Mouse (Mus musculus) heart, embryonic 13.5 days (tissue): ENCODE results near the gene Clmp. TPM values are rescaled to one million over a fixed set of nuclear protein-coding genes. Genes with fewer than 3 reads are reported as not detected.

Experiments used
- ATAC-seq: fragments of 200-750 bp; cut with Nextera tagmentation; 2 replicates; pipeline ENCODE4 v1.8.0; 2017; ENCODE audit warnings: moderate TSS enrichment; ENCODE audit not compliant: insufficient number of reproducible peaks, low FRiP score, low TSS enrichment; ENCODE audit errors: extremely low read depth
- H3K27ac ChIP-seq: fragments of 300-500 bp; sonication (generic); replicated peaks from 2 replicates; pipeline ENCODE4 v1.5.1; 2015; ENCODE audit warnings: moderate library complexity, mild to moderate bottlenecking, inconsistent platforms
- H3K27me3 ChIP-seq: fragments of 300-500 bp; sonication (generic); replicated peaks from 2 replicates; pipeline ENCODE4 v1.6.1; 2015; ENCODE audit warnings: mild to moderate bottlenecking, inconsistent platforms
- H3K36me3 ChIP-seq: fragments of 300-500 bp; sonication (generic); 2 replicates; pipeline ENCODE4 v1.6.1; 2015; ENCODE audit warnings: mild to moderate bottlenecking, inconsistent platforms
- H3K4me1 ChIP-seq: fragments of 300-500 bp; sonication (generic); 2 replicates; pipeline ENCODE4 v1.6.1; 2015; ENCODE audit warnings: inconsistent platforms
- H3K4me2 ChIP-seq: fragments of 300-500 bp; sonication (generic); 2 replicates; pipeline ENCODE4 v1.6.1; 2015; ENCODE audit warnings: inconsistent platforms, mild to moderate bottlenecking, moderate library complexity
- H3K4me3 ChIP-seq: fragments of 300-500 bp; sonication (generic); 2 replicates; pipeline ENCODE4 v1.5.1; 2015; ENCODE audit warnings: moderate library complexity, mild to moderate bottlenecking, inconsistent platforms
- H3K9ac ChIP-seq: fragments of 300-500 bp; sonication (generic); 2 replicates; pipeline ENCODE4 v1.6.1; 2015; ENCODE audit warnings: inconsistent platforms, mild to moderate bottlenecking, moderate library complexity
- H3K9me3 ChIP-seq: fragments of 300-500 bp; sonication (generic); 2 replicates; pipeline ENCODE4 v1.6.1; 2016; ENCODE audit warnings: inconsistent platforms
- WGBS: fragments of 180-500 bp; shearing (Covaris S2); methylation state at CpG from one replicate; pipeline ENCODE4 v1.1.7; 2015; ENCODE audit warnings: mixed read lengths; 5-methylcytosine and 5-hydroxymethylcytosine counted together
- polyA plus RNA-seq: library from polyadenylated mRNA; unstranded; fragments of >200 nt; fragmentation: Nextera tagmentation; extraction: Ambion mirVana; gene quantifications from 2 replicates; pipeline ENCODE4 v1.2.1, GENCODE M21; 2015

Gene Clmp
- polyA plus RNA-seq, 1 experiment from 2014 or later = 9.4 TPM

DNA sequence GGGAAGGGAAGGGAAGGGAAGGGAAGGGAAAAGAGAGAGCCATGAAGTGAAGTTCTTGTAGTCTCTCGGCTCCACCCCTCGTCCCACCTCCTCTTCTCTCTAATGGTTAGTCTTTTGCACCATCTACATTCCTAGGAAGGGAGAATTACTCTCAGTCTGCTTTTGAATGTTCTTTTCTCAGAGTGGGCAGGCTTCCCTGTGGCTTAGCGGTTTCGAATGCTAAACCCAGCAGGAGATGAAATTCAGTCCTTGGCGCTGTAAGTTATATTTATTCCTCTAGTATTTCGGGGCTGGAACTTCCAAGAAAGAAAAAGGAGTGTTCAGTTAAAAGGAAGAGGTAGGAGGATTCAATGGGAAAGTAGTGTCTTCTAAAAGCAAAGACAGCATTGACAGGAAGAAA, 51.4 kb downstream of the Clmp start:
- Histone ChIP-seq H3K4me3 (no peak overlapping the region), H3K4me1 (0 out of 2 replicates have a peak, but pooled peaks cover 3% of the 10 kb centered on the region), H3K27me3 (no peaks in the 10 kb centered on the region), H3K36me3 (no peaks in the 10 kb centered on the region), H3K27ac (no peak overlapping the region), H3K4me2 (no peak overlapping the region), H3K9ac (no peak overlapping the region), H3K9me3 (no peaks in the 10 kb centered on the region)
- no peak for ATAC-seq
- WGBS = 77% methylated on average over 6 of the region's 6 CpGs

DNA sequence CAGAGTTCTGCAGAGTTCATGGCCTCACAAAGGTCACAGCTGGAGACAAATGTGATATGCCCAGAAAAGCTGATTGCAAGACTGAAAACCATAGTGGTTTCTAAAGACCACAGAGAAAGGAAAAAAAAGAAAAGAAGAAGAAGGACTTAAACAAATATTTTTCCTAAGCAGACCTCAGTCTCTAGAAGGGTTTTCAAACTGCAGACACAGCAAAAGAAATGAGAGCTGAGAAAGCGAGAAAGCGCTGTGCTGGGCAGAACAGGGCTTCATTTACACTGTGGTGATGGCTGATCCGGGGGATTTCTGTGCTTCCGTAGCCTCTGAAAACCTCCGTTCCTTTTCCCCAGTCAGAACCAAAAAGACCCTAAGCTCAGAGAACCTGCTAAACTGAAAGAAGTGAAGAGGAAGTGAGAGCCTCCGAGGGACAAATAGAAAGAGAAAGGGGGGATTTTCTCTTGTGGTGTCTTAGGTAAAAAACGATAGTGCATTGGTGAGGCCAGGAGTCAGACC, 57.8 kb downstream of the Clmp start:
- H3K4me2 ChIP-seq = no peak overlapping the region
- 43% methylated on average over 7 of the region's 7 CpGs for WGBS
- no peaks in the 10 kb centered on the region for H3K27me3 ChIP-seq
- no peak overlapping the region; the same call in 1 of the 2 replicates for H3K9ac ChIP-seq
- no peaks in the 10 kb centered on the region for H3K9me3 ChIP-seq
- peaks cover 20% of the 10 kb centered on the region for H3K4me1 ChIP-seq
- H3K27ac ChIP-seq = no peak overlapping the region
- no peak for ATAC-seq
- H3K36me3 ChIP-seq = no peaks in the 10 kb centered on the region
- H3K4me3 ChIP-seq = no peak overlapping the region

DNA sequence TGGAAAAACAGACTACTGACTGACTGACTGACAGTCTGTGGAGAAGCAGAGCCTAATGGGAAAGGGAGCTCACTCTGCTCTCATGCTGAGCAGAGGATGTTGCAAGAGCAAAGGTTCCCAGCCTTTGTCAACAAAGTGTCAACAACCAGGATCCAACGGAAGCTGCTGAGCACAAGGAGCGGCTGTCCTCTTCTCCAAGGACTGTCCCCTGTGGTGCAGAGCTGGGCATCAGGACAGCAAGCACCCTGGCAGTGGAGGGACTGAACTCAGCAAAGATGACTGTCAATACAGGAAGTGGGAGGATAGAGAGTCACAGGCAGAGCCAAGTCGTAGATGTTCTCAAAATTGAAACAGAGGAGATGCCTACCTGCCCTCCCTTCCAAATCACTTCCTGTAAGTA, 58.5 kb downstream of the Clmp start:
- no peak for ATAC-seq
- peaks cover 20% of the 10 kb centered on the region for H3K4me1 ChIP-seq
- H3K4me3 ChIP-seq = no peak overlapping the region
- no peak overlapping the region for H3K27ac ChIP-seq
- no peaks in the 10 kb centered on the region for H3K36me3 ChIP-seq
- no peaks in the 10 kb centered on the region for H3K9me3 ChIP-seq
- no peak overlapping the region for H3K9ac ChIP-seq
- H3K4me2 ChIP-seq = no peak overlapping the region
- no peaks in the 10 kb centered on the region for H3K27me3 ChIP-seq
- WGBS = 40% methylated on average over 3 of the region's 3 CpGs

DNA sequence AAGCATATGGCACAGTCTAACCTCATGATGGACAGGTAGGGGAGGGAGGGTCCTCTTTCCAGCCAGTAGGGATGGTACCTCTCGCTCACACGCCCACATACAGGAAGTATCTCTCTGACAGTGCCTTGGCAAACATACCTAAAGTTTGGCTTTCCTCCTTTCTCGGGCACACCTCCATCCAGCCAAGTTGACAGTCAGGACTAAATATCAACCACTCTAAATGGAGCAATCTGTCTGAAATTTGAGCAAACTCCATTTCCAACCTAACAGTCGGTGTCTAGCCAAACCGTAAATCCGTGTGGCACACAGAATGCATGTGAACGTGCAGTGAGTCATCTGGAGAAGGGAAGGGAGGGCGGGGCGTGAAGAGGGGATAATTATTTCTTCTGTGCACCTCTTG, 61.0 kb downstream of the Clmp start:
- no peak overlapping the region for H3K4me3 ChIP-seq
- H3K9me3 ChIP-seq = no peaks in the 10 kb centered on the region
- H3K4me1 ChIP-seq = peaks cover 20% of the 10 kb centered on the region
- H3K27me3 ChIP-seq = no peaks in the 10 kb centered on the region
- no peak overlapping the region for H3K4me2 ChIP-seq
- no peak for ATAC-seq
- H3K9ac ChIP-seq = no peak overlapping the region
- H3K27ac ChIP-seq = no peak overlapping the region
- H3K36me3 ChIP-seq = no peaks in the 10 kb centered on the region
- 73% methylated on average over 9 of the region's 9 CpGs for WGBS

DNA sequence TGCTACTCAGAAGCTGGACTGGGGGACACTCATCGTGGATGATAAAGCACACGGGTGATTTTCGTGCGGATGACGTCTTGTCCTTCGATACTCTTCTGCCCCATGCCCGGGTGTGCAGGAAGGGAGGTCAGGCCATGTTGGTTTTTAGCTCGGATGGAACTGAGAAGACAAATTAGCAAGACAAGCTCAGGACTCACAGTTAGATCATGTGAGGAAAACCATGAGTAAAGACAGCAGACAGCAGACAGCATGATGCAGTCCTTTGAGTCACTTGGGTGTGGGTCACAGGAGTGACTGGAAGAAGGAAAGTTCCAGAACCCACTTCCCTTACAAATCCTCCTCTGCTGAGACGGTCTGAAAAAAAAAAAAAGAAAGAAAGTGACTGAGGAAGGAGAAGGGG, 61.5 kb downstream of the Clmp start:
- no peaks in the 10 kb centered on the region for H3K9me3 ChIP-seq
- peaks cover 20% of the 10 kb centered on the region for H3K4me1 ChIP-seq
- H3K27ac ChIP-seq = no peak overlapping the region
- no peak overlapping the region for H3K4me2 ChIP-seq
- no peak overlapping the region for H3K9ac ChIP-seq
- H3K27me3 ChIP-seq = no peaks in the 10 kb centered on the region
- ATAC-seq = no peak
- 72% methylated on average over 9 of the region's 9 CpGs for WGBS
- H3K4me3 ChIP-seq = no peak overlapping the region
- no peaks in the 10 kb centered on the region for H3K36me3 ChIP-seq

DNA sequence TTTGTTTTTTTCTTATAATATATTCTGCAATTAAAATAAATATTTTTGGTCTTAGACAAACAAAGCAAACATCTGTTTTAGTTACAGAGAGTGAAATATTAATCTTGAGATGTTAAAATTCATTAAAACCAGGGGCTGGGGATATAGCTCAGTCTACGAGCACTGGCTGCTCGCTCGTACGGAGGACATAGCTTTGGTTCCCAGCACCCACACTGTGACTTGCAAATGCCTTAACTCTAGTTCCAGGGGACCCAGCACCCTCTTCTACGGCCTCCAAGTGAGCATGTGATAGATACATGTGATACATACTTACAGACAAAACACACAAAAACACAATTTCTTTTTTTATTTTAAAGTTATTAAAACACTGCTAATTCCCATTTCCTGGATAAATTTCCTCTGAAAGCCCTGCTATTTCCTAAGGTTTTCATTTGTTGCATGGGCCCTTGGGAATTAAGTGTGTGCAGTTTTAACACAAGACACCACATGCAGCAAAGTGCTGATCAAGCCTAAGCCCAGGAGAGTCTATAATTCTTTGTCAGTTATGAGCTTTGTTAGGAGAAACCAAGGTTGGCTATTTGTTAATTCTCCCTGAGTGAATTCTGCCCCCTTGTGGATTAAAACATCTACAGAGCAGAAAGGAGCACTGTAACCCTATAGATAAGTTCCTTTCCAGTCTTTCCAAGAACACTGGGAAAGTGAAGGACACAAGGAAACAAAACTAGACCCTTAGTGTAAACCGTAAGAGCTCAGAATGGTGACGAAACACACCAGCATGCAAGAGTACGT, 64.3 kb downstream of the Clmp start:
- 67% methylated on average over 8 of the region's 8 CpGs for WGBS
- H3K9me3 ChIP-seq = no peaks in the 10 kb centered on the region
- no peak overlapping the region for H3K4me2 ChIP-seq
- no peak overlapping the region for H3K27ac ChIP-seq
- no peak for ATAC-seq
- H3K4me3 ChIP-seq = no peak overlapping the region
- H3K36me3 ChIP-seq = no peaks in the 10 kb centered on the region
- no peaks in the 10 kb centered on the region for H3K4me1 ChIP-seq
- H3K27me3 ChIP-seq = no peaks in the 10 kb centered on the region
- no peak overlapping the region for H3K9ac ChIP-seq

DNA sequence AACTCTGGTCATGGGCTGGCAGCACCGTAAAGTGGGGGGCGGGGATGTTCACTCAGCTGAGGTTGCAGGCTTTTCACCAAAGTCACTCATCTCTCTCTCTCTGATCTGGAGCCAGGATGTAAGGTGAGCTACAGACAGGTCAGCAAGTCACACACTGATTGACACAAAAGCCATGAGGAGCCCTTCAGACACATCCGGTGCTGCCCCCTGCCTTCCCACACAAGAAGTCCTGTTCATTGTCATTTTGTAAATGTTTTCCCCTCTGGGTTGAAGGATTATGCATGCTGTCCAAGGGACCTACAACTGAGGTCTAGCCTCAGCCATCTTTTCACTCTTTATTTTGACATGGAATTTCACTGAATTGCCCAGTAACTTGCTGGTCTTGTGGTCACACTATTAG, 66.0 kb downstream of the Clmp start:
- Histone ChIP-seq H3K4me1 (peaks cover 4% of the 10 kb centered on the region), H3K4me2 (no peak overlapping the region), H3K27me3 (no peaks in the 10 kb centered on the region), H3K9me3 (no peaks in the 10 kb centered on the region), H3K27ac (no peak overlapping the region), H3K36me3 (no peaks in the 10 kb centered on the region), H3K9ac (no peak overlapping the region), H3K4me3 (no peak overlapping the region)
- no peak for ATAC-seq
- 61% methylated on average over 3 of the region's 3 CpGs for WGBS

DNA sequence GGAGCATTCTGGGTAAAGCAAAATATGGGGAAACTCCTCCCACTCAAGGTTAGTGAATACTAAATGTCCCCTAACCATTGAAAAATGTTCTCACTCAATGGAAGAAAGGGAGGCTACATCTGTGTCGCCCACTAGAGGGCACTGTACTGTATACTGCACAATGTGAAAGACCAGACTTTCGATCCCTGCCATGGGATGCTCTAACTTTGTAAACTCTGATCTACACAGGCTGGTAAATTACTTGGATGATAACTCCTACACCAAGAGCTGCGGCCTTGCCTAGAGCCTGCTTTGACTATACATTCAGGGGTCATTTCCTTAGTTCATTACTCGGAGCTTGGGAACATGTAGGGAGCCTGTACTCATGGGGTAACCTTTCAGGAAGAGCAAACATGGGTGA, 70.6 kb downstream of the Clmp start:
- peaks cover 16% of the 10 kb centered on the region for H3K4me1 ChIP-seq
- H3K4me3 ChIP-seq = peak overlapping the region; percentile 41
- H3K27ac ChIP-seq = peak overlapping the region; percentile 92; the same call in 1 of the 2 replicates
- no peaks in the 10 kb centered on the region for H3K9me3 ChIP-seq
- WGBS = 15% methylated on average over 4 of the region's 4 CpGs
- H3K9ac ChIP-seq = peak overlapping the region; percentile 78; the same call in 1 of the 2 replicates
- peak overlapping the region; percentile 71 for H3K4me2 ChIP-seq
- ATAC-seq = no peak
- no peaks in the 10 kb centered on the region; the same call in 1 of the 2 replicates for H3K36me3 ChIP-seq
- H3K27me3 ChIP-seq = no peaks in the 10 kb centered on the region

DNA sequence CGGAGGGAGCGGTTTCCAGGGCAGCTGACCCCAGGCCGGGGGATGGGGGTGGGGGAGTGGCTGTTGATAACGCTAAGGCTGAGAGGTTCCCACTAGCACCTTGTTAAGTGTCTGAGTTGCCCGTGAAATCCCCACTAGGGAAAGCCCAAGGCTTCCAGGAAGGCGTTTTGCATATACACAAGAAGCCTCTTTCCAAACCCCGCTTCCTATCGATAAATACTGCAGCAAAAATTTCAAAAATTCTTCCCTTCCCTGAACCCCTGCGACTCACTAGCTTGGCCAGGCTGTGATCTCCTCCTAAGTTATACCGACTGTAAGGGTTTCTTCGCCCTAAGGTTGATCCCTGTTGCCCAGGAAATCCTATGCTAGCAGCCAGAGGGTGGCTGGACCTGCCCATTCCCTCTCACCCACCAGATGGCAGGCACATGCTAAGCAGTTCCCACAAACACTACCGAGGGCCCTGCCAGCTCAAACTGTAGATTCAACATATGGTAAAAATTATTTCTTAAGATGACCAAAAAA, 71.4 kb downstream of the Clmp start:
- WGBS = 9% methylated on average over 12 of the region's 12 CpGs
- Histone ChIP-seq H3K36me3 (no peaks in the 10 kb centered on the region; the same call in 1 of the 2 replicates), H3K9ac (peak overlapping the region; percentile 78), H3K4me3 (peak overlapping the region; percentile 41), H3K9me3 (no peaks in the 10 kb centered on the region), H3K27me3 (no peaks in the 10 kb centered on the region), H3K4me2 (peak overlapping the region; percentile 71), H3K4me1 (peaks cover 16% of the 10 kb centered on the region), H3K27ac (peak overlapping the region; percentile 92)
- ATAC-seq = peak; percentile 48; the same call in 1 of the 2 replicates

DNA sequence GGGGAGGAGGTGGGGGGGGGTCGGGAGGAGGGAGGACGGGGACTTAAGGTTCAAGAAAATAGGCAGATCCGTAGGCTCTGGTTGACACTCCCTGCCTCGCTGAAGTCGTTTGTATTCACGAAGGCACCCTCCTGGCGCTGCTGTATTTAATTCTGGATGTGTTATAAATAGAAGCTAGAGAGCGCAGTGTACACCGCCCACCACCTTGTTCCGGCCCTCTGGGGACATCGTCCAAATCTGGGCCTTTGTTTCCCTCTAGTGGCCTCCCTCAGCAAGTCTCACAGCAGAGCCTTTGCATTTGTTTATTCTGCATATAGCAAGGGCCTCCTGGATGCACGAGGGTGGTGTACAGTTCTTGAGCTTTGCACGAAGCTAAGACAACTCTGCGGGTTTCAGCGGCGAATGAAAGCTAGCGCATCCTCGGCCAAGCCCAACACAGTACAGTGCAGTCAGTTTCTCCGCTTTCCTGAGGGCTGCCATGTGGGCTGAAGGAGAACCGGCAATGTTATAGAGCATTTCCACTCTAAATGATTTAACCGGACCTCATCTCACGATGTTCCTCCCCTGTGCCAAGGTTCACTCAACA, 72.0 kb downstream of the Clmp start:
- Histone ChIP-seq H3K27me3 (no peaks in the 10 kb centered on the region), H3K9ac (peak overlapping the region; percentile 78), H3K4me1 (peaks cover 16% of the 10 kb centered on the region), H3K4me2 (peak overlapping the region; percentile 71), H3K36me3 (no peaks in the 10 kb centered on the region; the same call in 1 of the 2 replicates), H3K4me3 (peak overlapping the region; percentile 41), H3K9me3 (no peaks in the 10 kb centered on the region), H3K27ac (peak overlapping the region; percentile 92)
- ATAC-seq = peak; percentile 73; the same call in 1 of the 2 replicates
- 8% methylated on average over 22 of the region's 22 CpGs for WGBS

DNA sequence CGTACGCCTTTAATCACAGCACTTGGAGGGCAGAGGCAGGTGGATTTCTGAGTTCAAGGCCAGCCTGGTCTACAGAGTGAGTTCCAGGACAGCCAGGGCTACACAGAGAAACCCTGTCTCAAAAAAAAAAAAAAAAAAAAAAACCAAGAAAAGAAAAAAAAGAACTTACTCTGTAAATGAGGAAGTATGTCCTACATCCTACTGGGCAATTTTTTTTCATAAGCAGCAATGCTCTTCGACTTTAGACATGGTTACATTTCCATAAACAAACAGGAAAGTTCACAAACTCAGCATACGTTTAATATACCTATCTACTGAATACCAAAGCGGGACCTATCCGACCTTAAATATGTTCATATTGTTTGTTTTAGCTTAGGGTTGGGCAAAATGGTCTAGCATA, 76.6 kb downstream of the Clmp start:
- H3K27ac ChIP-seq = no peak overlapping the region
- H3K4me2 ChIP-seq = no peak overlapping the region
- WGBS = 84% methylated on average over 6 of the region's 6 CpGs
- H3K4me3 ChIP-seq = no peak overlapping the region
- no peak overlapping the region for H3K9ac ChIP-seq
- no peak for ATAC-seq
- H3K36me3 ChIP-seq = peaks cover 6% of the 10 kb centered on the region; the same call in 1 of the 2 replicates
- H3K9me3 ChIP-seq = no peaks in the 10 kb centered on the region
- peaks cover 22% of the 10 kb centered on the region for H3K4me1 ChIP-seq
- H3K27me3 ChIP-seq = no peaks in the 10 kb centered on the region
